Mouse (Mus musculus) heart, embryonic 11.5 days (tissue): Measurements from ENCODE around the gene Frat2. TPM values are rescaled to one million over a fixed set of nuclear protein-coding genes. Genes with fewer than 3 reads are reported as not detected.

Source experiments
- ATAC-seq: fragments of 200-750 bp; cut with Nextera tagmentation; replicated peaks from 2 replicates; pipeline ENCODE4 v1.8.0; 2017; ENCODE audit warnings: moderate library complexity; ENCODE audit not compliant: insufficient number of reproducible peaks, low FRiP score, low TSS enrichment
- H3K27ac ChIP-seq: fragments of 300-500 bp; sonication (generic); 2 replicates; pipeline ENCODE4 v1.5.1; 2014; ENCODE audit warnings: mild to moderate bottlenecking, low read depth, low read length
- H3K27me3 ChIP-seq: fragments of 300-500 bp; sonication (generic); 2 replicates; pipeline ENCODE4 v1.6.1; 2014; ENCODE audit warnings: mild to moderate bottlenecking, low read length, mixed read lengths; ENCODE audit not compliant: control insufficient read depth, insufficient read depth
- H3K36me3 ChIP-seq: fragments of 300-500 bp; sonication (generic); 2 replicates; pipeline ENCODE4 v1.6.1; 2014; ENCODE audit warnings: mild to moderate bottlenecking, low read length, moderate library complexity, mixed read lengths; ENCODE audit not compliant: control insufficient read depth, insufficient read depth
- H3K4me1 ChIP-seq: fragments of 300-500 bp; sonication (generic); 2 replicates; pipeline ENCODE4 v1.6.1; 2014; ENCODE audit warnings: low read length; ENCODE audit not compliant: control insufficient read depth, insufficient read depth
- H3K4me2 ChIP-seq: fragments of 300-500 bp; sonication (generic); 2 replicates; pipeline ENCODE4 v1.6.1; 2014; ENCODE audit warnings: mild to moderate bottlenecking, moderate library complexity
- H3K4me3 ChIP-seq: fragments of 300-500 bp; sonication (generic); 2 replicates; pipeline ENCODE4 v1.5.1; 2014; ENCODE audit warnings: low read depth, low read length
- H3K9ac ChIP-seq: fragments of 300-500 bp; sonication (generic); 2 replicates; pipeline ENCODE4 v1.6.1; 2014; ENCODE audit warnings: mild to moderate bottlenecking, low read depth, low read length, moderate library complexity
- H3K9me3 ChIP-seq: fragments of 300-500 bp; sonication (generic); replicated peaks from 2 replicates; pipeline ENCODE4 v1.6.1; 2016; ENCODE audit warnings: low read length; ENCODE audit not compliant: control insufficient read depth
- WGBS: fragments of 180-500 bp; shearing (Covaris S2); extraction: QIAGEN DNeasy Blood & Tissue Kit; methylation state at CpG from one replicate; pipeline ENCODE4 v1.1.7; 2014; ENCODE audit not compliant: insufficient replicate concordance; 5-methylcytosine and 5-hydroxymethylcytosine counted together
- polyA plus RNA-seq: library from polyadenylated mRNA; unstranded; fragments of >200 nt; fragmentation: Nextera tagmentation; extraction: Ambion mirVana; gene quantifications from 2 replicates; pipeline ENCODE4 v1.2.1, GENCODE M21; 2014

Frat2 gene
- polyA plus RNA-seq, result 1.1 and 2.2 TPM in 2 replicates

GRCm38 (mm10) chr19:41847992-41848851 lies at the start of gene Frat2:
TSS of gene Frat2 (minus strand) at chr19:41848132.
- Histone ChIP-seq H3K27ac (peak within 1 kb of the TSS; percentile 79), H3K9me3 (no peaks in the 10 kb centered on the region), H3K36me3 (no peaks in the 10 kb centered on the region), H3K27me3 (no peaks in the 10 kb centered on the region), H3K4me2 (peak within 1 kb of the TSS; percentile 100), H3K4me1 (peaks cover 6% of the 10 kb centered on the region), H3K9ac (peak within 1 kb of the TSS; percentile 82), H3K4me3 (peak within 1 kb of the TSS; percentile 78)
- ATAC-seq, result peak; percentile 93
- WGBS, result under 1% methylated on average over 72 of the region's 72 CpGs

GRCm38 (mm10) chr19:41896319-41896711 lies 48.4 kb upstream of the Frat2 start:
- ATAC-seq, result no peak
- H3K36me3 ChIP-seq, result no peaks in the 10 kb centered on the region
- no peaks in the 10 kb centered on the region for H3K27me3 ChIP-seq
- H3K4me1 ChIP-seq, result peaks cover 7% of the 10 kb centered on the region
- no peaks in the 10 kb centered on the region for H3K9me3 ChIP-seq
- H3K4me2 ChIP-seq, result peak overlapping the region; percentile 72
- peak overlapping the region; percentile 82 for H3K4me3 ChIP-seq
- H3K9ac ChIP-seq, result peak overlapping the region; percentile 66
- 20% methylated on average over 18 of the region's 18 CpGs for WGBS
- H3K27ac ChIP-seq, result no peak overlapping the region

GRCm38 (mm10) chr19:41895460-41896318 lies 47.8 kb upstream of the Frat2 start, which contains the start of gene Rrp12:
TSS of gene Rrp12 (minus strand) at chr19:41896173.
- Histone ChIP-seq H3K27me3 (no peaks in the 10 kb centered on the region), H3K27ac (no peak within 1 kb of the TSS), H3K9me3 (no peaks in the 10 kb centered on the region), H3K4me3 (peak within 1 kb of the TSS; percentile 82), H3K9ac (peak within 1 kb of the TSS; percentile 66), H3K4me2 (peak within 1 kb of the TSS; percentile 72), H3K4me1 (peaks cover 7% of the 10 kb centered on the region), H3K36me3 (no peaks in the 10 kb centered on the region)
- peak; percentile 81 for ATAC-seq
- WGBS, result 1% methylated on average over 46 of the region's 46 CpGs

- H3K4me2 ChIP-seq, result peak overlapping the region; percentile 72
- no peak for ATAC-seq
- no peaks in the 10 kb centered on the region for H3K27me3 ChIP-seq
- WGBS, result 36% methylated on average over 7 of the region's 7 CpGs
- H3K9ac ChIP-seq, result peak overlapping the region; percentile 56
- peak overlapping the region; percentile 82 for H3K4me3 ChIP-seq
- H3K27ac ChIP-seq, result no peak overlapping the region
- no peaks in the 10 kb centered on the region for H3K9me3 ChIP-seq
- peaks cover 7% of the 10 kb centered on the region for H3K4me1 ChIP-seq
- H3K36me3 ChIP-seq, result peaks cover 5% of the 10 kb centered on the region; the same call in 1 of the 2 replicates
Measured at GRCm38 (mm10) chr19:41894959-41895358, 47.0 kb upstream of the Frat2 start.

GRCm38 (mm10) chr19:41888191-41888590 lies 40.3 kb upstream of the Frat2 start:
- no peaks in the 10 kb centered on the region for H3K27me3 ChIP-seq
- H3K36me3 ChIP-seq, result peaks cover 12% of the 10 kb centered on the region
- H3K4me2 ChIP-seq, result no peak overlapping the region
- H3K4me1 ChIP-seq, result no peaks in the 10 kb centered on the region
- no peak overlapping the region for H3K4me3 ChIP-seq
- no peak overlapping the region for H3K27ac ChIP-seq
- H3K9ac ChIP-seq, result no peak overlapping the region
- ATAC-seq, result no peak
- H3K9me3 ChIP-seq, result no peaks in the 10 kb centered on the region

GRCm38 (mm10) chr19:41883882-41884281 lies 36.0 kb upstream of the Frat2 start:
- no peaks in the 10 kb centered on the region for H3K27me3 ChIP-seq
- H3K4me3 ChIP-seq, result no peak overlapping the region
- peaks cover 11% of the 10 kb centered on the region; the same call in 1 of the 2 replicates for H3K36me3 ChIP-seq
- no peak for ATAC-seq
- H3K4me2 ChIP-seq, result no peak overlapping the region
- no peaks in the 10 kb centered on the region for H3K4me1 ChIP-seq
- no peak overlapping the region for H3K27ac ChIP-seq
- no peaks in the 10 kb centered on the region for H3K9me3 ChIP-seq
- no peak overlapping the region for H3K9ac ChIP-seq
- 82% methylated on average over 9 of the region's 9 CpGs for WGBS

GRCm38 (mm10) chr19:41881842-41882241 lies 33.9 kb upstream of the Frat2 start:
- Histone ChIP-seq H3K36me3 (peaks cover 16% of the 10 kb centered on the region), H3K9ac (no peak overlapping the region), H3K27ac (no peak overlapping the region), H3K4me3 (no peak overlapping the region), H3K4me2 (no peak overlapping the region), H3K27me3 (no peaks in the 10 kb centered on the region), H3K9me3 (no peaks in the 10 kb centered on the region), H3K4me1 (no peaks in the 10 kb centered on the region)
- WGBS, result 90% methylated on average over 4 of the region's 4 CpGs
- no peak for ATAC-seq

- Histone ChIP-seq H3K36me3 (peaks cover 14% of the 10 kb centered on the region), H3K27ac (no peak overlapping the region), H3K4me3 (no peak overlapping the region), H3K4me2 (no peak overlapping the region), H3K27me3 (no peaks in the 10 kb centered on the region), H3K9me3 (no peaks in the 10 kb centered on the region), H3K9ac (no peak overlapping the region), H3K4me1 (0 out of 2 replicates have a peak, but pooled peaks cover 3% of the 10 kb centered on the region)
- WGBS, result 86% methylated on average over 14 of the region's 14 CpGs
- ATAC-seq, result no peak
Measured at GRCm38 (mm10) chr19:41874356-41874755, 26.4 kb upstream of the Frat2 start.
